Mouse (Mus musculus): ENCODE results near the gene Glp2r.
A peak's percentile ranks its signal among the peaks of the same experiment; 100 is the strongest.

The Glp2r gene

GRCm38 (mm10) chr11:67727095-67727494 lies 43.9 kb downstream of the Glp2r start:
- no peak for DNase-seq

- DNase-seq, result no peak
These were observed 47.5 kb downstream of the Glp2r start for GRCm38 (mm10) chr11:67723231-67724013.

DNA sequence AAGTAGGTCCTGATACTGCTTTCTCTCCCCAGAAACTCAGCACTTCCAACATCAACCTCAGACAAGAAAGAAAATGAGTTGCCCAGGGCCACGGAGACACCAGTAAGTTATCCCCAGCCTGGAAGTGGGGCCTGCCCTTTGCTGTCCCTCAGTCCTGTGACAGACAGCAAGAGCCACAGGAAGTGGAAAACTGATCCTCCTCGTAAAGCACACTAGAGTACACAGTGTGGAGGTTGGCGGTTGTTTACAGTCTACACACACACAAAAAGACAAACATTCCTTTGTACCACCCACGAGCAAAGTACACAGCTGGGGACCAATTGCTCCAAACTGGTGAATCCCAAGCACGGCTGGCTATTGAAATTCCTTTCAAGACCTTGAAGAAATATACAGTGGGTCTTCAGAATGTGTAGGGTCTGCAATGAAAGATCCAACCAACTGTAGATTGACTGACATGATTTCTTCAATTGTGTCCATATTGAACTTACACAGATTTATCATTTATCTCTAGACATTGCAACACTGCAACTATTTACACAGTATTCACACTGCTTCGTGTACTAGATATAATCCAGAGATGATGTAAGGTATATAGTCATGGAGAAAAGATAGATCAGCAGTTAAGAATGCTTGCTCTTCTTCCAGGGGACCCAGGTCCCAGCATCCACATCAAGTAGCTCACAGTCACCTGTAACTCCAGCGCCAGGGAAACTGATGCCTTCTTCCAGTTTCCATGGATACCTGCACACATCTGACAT lies 48.4 kb downstream of the Glp2r start:
- DNase-seq, result no peak

DNA sequence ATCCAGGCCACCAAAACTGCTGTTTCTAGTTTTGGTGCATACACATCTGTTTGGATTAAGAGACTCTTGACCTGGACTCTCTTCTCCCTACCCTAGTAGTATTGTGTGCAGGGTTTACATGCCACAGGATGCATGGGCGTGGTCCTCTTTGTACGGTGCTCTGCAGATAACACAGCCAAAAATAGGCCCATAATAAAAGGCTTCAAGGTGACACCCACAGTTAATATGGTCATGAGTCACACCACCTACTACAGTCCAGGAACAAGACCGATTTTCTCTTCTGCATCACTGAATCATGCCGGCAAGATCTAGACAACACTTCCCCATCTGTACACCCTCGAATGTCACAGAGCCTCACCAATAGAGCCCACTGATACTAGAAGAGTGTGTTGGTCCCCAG lies 49.5 kb downstream of the Glp2r start:
- no peak for DNase-seq

DNA sequence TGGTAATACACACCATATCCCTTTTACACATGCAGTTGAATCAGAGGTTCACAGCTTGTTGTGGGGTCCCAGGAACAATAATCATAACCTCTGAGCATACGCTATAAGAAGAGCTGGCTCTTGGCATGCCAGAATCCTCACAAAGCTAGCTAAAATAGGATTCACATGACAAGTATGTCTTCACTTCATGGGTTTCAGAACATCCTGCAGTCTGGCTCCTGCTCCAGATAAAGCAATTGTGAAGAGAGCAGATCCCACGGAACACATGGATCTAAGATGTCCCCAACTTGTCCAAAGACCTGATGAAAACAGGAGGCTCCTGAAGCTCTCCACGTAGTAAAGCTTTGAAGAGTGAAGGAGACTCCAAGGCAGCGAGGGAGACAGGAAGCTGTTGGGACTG lies 55.6 kb downstream of the Glp2r start:
- no peak for DNase-seq

GRCm38 (mm10) chr11:67712976-67713375 lies 58.0 kb downstream of the Glp2r start:
- no peak for DNase-seq

DNA sequence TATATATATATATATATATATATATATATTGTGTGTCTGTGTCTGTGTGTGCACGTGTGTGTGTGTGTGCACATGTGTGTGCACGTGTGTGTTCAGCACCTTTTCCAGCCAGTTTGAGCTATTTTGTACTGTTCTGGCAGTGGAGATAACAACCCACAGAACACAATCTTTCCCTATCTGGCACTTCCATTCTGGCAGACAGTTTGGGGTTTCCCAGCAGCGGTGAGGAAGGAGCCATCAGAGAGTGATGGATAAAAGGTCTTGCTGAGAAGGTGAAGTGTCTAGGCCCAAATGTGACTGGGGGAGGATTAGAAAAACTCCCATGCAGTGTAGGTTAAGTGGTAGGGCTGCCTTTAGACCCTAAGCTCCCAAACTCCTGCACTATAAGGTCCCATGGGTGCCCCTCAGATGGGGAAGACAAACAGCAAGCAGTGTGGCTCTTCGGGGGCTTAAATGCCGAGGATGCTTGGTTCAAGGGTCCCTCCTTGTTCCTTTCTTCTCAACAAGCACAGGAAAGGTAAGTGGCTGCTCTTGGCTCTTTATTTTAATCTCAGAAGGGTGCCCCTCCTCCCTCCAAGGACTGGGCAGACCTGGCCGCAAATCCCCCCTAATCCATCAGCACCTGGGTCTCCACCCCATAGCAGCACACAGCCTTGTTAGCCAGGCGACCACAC lies 76.1 kb downstream of the Glp2r start, which contains the start of gene Rcvrn:
Gene Rcvrn, plus strand, starts transcription at position 624 of the 674 bp plus-strand sequence.
- no peak for DNase-seq

- DNase-seq, result no peak
These were observed 84.8 kb downstream of the Glp2r start for GRCm38 (mm10) chr11:67686109-67686508.

DNA sequence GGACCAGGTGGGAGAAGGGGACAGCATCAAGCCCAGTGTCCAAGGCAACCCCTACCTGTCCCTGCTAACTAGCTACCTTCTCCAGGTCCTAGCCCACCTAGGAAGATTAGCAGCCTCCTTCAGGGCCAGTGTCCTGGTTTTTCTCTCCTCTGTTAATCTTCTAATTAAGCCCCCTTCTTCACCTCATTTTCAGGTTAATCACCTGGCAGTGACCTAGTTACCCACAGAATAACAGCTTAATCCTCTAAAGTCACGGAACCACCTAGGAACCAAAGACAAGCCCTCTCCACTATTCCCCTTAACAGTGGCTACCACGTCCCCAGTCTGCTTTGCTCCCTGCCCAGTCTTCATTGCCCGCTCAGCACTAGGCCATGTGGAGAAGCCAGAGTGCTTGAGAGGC lies 89.1 kb downstream of the Glp2r start:
- no peak for DNase-seq

- no peak for DNase-seq
These were observed 91.0 kb downstream of the Glp2r start for GRCm38 (mm10) chr11:67679930-67680329.

DNA sequence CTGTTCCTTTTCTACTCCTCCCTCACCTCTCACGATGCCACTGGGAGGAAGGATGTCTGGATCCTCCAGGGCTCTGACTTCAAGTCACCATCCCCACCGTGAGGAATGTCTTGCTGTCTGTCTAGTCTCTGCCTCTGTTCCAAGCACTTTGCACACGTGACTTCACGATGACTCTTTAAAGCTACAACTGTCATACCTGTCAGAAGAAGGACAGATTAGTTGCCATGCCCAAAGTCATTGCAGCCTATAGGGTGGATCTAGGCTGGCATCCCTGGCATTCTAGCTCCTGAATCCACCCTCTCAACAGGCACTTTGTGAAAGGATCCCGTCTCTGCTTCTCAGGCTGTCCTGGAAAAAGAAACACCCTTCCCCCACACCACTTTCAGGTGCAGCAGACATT lies 91.7 kb downstream of the Glp2r start:
- DNase-seq, result no peak

DNA sequence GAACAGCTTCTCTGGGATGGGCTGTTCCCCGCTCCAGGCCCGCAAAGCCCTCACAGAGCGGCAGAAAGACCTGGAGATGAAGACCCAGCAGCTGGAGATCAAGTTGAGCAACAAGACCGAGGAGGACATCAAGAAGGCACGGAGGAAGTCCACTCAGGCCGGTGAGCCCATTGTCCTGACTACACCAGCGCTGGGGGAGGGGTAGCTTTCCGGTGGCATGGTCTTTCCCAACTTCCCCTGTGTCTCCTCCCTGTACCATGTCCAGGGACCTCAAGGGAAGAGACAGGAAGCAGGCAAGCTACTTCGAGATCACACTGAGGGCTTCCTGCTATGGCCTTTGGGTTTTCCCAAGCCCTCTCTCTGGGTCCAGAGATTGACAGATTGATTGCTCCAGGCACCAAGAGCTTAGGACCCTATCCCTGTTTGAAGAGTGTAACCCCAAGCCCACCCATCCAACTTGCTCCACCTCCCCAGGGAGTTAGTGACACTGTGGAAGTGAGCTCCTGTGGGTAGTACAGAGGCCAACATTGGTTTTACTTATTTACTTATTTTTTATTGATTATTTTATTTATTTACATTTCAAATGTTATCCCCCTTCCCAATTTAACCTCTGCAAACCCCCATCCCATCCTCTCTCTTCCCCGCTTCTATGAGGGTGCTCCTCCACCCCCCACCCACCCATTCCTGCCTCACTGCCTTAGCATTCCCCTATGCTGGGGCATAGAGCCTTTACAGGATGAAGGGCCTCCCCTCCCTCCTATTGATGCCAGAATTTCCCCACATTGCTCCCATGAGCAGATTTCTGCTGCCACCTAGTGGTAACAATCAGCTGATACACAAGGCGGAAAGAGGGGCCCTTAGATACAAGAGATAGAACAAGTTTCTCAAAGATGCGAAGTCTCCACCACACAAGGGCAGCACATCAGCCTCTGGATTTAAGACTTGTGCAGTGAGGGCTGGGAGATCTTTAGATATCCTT lies 95.1 kb downstream of the Glp2r start:
- peak; percentile 65 for DNase-seq

GRCm38 (mm10) chr11:67672140-67672539 lies 98.8 kb downstream of the Glp2r start:
- DNase-seq, result no peak

- DNase-seq, result no peak
These were observed 100.9 kb downstream of the Glp2r start for GRCm38 (mm10) chr11:67670031-67670430.

- no peak for DNase-seq
These were observed 102.4 kb downstream of the Glp2r start for GRCm38 (mm10) chr11:67668460-67669007.

DNA sequence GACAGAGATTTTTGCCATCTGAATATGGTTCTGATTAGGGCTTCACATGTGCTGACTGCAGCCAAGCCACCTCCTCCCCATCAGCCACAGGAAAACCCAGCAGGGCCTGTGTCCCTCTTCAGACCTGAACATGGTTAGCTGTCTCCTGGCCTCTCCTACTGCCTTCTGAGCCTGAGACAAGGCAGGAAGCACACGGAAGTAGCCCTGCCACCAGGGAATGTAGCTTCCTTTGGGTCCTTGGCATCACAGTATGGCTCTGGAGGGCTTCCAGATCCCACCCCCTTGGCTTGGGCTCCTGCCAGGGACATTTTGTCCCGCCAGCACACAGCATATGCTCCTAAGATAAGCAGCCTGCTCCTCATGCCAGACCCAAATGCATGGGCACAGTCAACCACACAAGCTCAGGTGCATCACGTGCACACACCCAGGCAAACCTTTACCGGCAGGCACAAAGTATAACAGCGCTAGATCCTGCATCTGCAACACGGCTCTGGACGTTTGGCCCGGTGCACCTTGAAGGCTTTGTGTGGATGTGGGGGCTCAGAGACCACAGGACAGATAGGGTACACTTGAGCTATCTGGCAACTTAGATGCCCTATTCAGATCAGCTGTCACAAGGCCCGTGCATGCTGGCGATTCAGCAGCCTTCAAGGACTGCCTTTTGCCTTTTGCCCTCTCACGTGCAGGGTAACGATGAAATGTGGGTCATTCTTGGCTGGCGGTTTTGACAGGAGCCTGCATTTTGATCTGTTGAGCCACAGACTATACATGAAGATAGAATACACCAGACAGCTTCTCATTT lies 103.2 kb downstream of the Glp2r start:
- peak; percentile 80 for DNase-seq

DNA sequence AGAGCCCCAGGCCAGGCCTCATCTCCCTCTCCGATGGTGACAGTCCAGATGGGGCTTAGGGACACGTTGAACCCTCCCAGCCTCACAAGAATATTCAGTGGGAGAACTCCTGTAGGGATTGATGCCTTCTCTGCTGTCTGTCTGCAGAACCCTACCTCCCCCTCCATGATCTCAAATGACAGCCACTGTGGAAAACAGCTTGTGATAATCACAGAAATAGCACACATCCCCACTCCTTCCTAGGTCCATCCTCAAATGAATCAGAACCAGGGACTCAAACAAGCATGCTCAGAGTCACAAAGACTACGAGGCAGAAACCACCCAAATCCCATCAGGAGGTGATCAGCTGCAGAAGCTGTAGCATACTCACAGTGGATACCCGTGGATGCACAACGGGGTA lies 104.8 kb downstream of the Glp2r start:
- no peak for DNase-seq

DNA sequence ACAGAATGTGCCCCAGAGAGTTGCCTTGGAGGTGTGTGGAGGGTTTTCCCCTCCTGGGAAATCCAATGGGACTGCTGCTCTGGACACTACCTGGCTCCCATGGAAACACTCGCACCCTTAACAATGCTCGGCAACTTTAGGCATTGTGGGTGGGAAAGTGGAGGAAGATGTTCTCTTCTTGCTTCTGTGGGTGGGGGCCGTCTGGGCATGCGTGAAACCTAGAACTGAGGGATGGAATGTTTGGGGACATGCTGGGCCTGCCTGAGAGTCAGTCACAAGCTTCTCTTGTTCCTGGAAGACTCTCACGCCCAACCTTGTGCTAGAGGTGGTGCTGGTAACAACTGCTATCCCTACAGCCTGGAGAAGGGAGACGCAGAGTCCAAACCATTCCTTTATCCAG lies 106.0 kb downstream of the Glp2r start:
- no peak for DNase-seq

DNA sequence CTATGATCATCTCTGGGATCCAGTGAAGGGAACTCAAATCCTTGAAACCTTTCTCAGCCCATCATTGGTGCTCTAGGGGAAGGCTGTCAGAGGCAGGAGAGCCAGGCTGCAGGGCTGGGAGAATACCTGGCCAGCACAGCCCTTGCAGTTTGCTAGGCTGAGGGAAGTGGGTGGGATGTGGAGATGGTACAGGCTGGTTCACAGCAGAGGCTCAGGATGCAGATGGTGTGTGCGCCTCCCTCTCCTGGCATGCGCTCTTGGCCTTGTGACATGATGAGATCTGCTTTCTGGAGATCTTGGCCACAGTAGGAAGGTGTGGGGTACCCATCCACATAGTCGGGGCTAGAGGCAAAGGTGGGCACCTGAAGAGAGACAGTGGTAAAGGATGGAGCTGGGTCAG lies 106.7 kb downstream of the Glp2r start:
- no peak for DNase-seq

- DNase-seq, result no peak
These were observed 107.5 kb downstream of the Glp2r start for GRCm38 (mm10) chr11:67663437-67663836.

DNA sequence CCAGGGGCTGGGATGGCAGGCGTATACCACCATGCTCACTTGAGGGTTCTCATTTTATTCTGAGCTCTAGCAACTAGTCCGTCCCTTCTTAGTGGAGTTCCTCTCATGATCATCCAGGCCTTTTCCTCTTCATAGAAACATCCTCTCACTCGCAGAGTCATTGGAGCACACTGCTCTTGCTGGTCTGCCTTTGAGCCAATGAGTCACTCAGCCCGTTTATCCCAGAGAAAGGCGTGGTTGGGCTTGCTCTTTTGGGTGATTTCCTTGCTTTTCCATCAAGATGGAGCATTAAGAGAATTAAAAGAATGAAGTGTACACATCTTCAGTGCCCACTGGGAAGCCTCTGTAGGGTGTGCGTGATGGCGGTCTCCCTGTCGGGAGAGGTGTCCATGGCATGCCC lies 109.5 kb downstream of the Glp2r start:
- no peak for DNase-seq

Data from kidney, postnatal 14 days (tissue).